Mouse (Mus musculus) MN1 (cell line): ENCODE results near the gene Trim26.

Source experiments
- DNase-seq: peaks from one replicate; pipeline ENCODE4 v3.0.0-alpha.2; 2016; ENCODE audit warnings: low spot score

The Trim26 gene

GRCm38 (mm10) chr17:36900001-36900400 lies 63.1 kb downstream of the Trim26 start:
- DNase-seq = no peak

GRCm38 (mm10) chr17:36900691-36901090 lies 63.8 kb downstream of the Trim26 start:
- DNase-seq = no peak

GRCm38 (mm10) chr17:36903651-36904050 lies 66.7 kb downstream of the Trim26 start:
- DNase-seq = no peak

- DNase-seq = no peak
Observed at GRCm38 (mm10) chr17:36908235-36908634, 71.3 kb downstream of the Trim26 start.
